Comparison of ENCODE assay signal across 26 mouse cellular contexts in the genomic region with DNA sequence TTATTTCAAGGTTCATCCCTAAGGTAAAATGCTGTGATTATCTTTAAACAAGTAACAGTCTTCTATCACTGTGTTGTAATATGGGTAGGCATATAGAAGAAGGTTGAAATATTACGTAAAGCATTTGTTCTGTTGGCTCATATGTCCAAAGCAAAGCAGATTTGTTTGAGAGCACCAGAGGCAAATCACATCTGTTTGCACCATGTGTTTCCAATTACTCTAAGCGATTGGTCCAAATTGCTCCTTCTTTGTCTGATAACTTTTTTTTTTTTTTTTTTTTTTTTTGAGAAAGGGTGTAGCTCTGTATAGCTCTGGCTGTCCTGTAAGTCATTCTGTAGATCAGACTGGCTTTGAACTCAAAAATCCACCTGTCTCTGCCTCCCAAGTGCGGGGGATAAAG.
DNase-seq lines count a peak whose midpoint lies in the region; ATAC-seq and TF ChIP-seq lines count a peak whose summit lies in the region.
"Had no signal": no experiment of that assay in that cellular context is flagged by ENCODE, and none has a peak within 500 bp of the region (broad histone marks: within the 10 kb centered on the region; RNA-seq: fewer than 3 reads in every experiment).

No protein-coding gene starts in this region.

- H3K4me3 ChIP-seq in limb, embryonic 11.5 days (ENCODE audit: low read depth, low read length), result no peak overlapping the region
- no peak overlapping the region for H3K4me3 ChIP-seq in limb, embryonic 10.5 days
- H3K4me3 ChIP-seq in embryonic facial prominence, embryonic 14.5 days (ENCODE audit: low read depth, low read length), result no peak overlapping the region
- no peak overlapping the region for H3K4me3 ChIP-seq in limb, embryonic 12.5 days (replicated peaks)
- H3K4me3 ChIP-seq in hindbrain, postnatal 0 days (ENCODE audit: low read length), result no peak overlapping the region
- H3K4me3 ChIP-seq: embryonic facial prominence, embryonic 13.5 days; forebrain, embryonic 10.5 days; forebrain, embryonic 13.5 days; gastrocnemius, adult 2 months; hindbrain, embryonic 12.5 days; hindbrain, embryonic 15.5 days had no signal

- WGBS in limb, embryonic 11.5 days, result 34% methylated on average over 3 of the region's 3 CpGs
- WGBS in limb, embryonic 10.5 days, result 35% methylated on average over 3 of the region's 3 CpGs
- 39% methylated on average over 3 of the region's 3 CpGs for WGBS in embryonic facial prominence, embryonic 14.5 days
- 28% methylated on average over 3 of the region's 3 CpGs for WGBS in limb, embryonic 12.5 days
- 87% methylated on average over 3 of the region's 3 CpGs for WGBS in hindbrain, postnatal 0 days

- H3K9ac ChIP-seq in limb, embryonic 11.5 days (ENCODE audit: low read length), result no peak overlapping the region
- no peak overlapping the region for H3K9ac ChIP-seq in embryonic facial prominence, embryonic 14.5 days (ENCODE audit: low read depth, low read length)
- no peak overlapping the region for H3K9ac ChIP-seq in limb, embryonic 12.5 days (replicated peaks)
- no peak overlapping the region for H3K9ac ChIP-seq in hindbrain, postnatal 0 days (replicated peaks; ENCODE audit: low read length)
- H3K9ac ChIP-seq: embryonic facial prominence, embryonic 13.5 days; forebrain, embryonic 13.5 days; hindbrain, embryonic 12.5 days; hindbrain, embryonic 15.5 days had no signal

- H3K36me3 ChIP-seq in limb, embryonic 11.5 days (ENCODE audit: control insufficient read depth, insufficient read depth, low read length), result no peaks in the 10 kb centered on the region
- H3K36me3 ChIP-seq in limb, embryonic 10.5 days, result no peaks in the 10 kb centered on the region
- H3K36me3 ChIP-seq in embryonic facial prominence, embryonic 14.5 days (ENCODE audit: control insufficient read depth, insufficient read depth, low read length), result no peaks in the 10 kb centered on the region
- H3K36me3 ChIP-seq in limb, embryonic 12.5 days, result no peaks in the 10 kb centered on the region
- no peaks in the 10 kb centered on the region for H3K36me3 ChIP-seq in hindbrain, postnatal 0 days (ENCODE audit: insufficient read depth, low read length)
- H3K36me3 ChIP-seq: embryonic facial prominence, embryonic 13.5 days; forebrain, embryonic 10.5 days; hindbrain, embryonic 12.5 days; hindbrain, embryonic 15.5 days had no signal

- ATAC-seq in limb, embryonic 11.5 days (ENCODE audit: insufficient number of reproducible peaks, low FRiP score, low TSS enrichment, low read depth), result 0 out of 2 replicates have a peak, but pooled peaks have one; percentile 31
- no peak for ATAC-seq in embryonic facial prominence, embryonic 14.5 days (ENCODE audit: low read depth)
- peak; percentile 47; the same call in 1 of the 2 replicates for ATAC-seq in limb, embryonic 12.5 days (ENCODE audit: insufficient number of reproducible peaks, insufficient read depth, low FRiP score, low TSS enrichment, low read depth)
- no peak for ATAC-seq in monocyte, adult 5-6 weeks (replicated peaks; ENCODE audit: insufficient number of reproducible peaks, low FRiP score, low TSS enrichment, poor library complexity, severe bottlenecking)
- ATAC-seq in hindbrain, postnatal 0 days, result no peak
- ATAC-seq: CD4-positive, CD25-positive, alpha-beta regulatory T cell, adult 4 months; forebrain, embryonic 13.5 days; forebrain, embryonic 16.5 days; inflammation-experienced regulatory T-cells, adult 6 months; intestine, embryonic 16.5 days had no signal

- no peaks in the 10 kb centered on the region for H3K4me1 ChIP-seq in limb, embryonic 11.5 days (ENCODE audit: control insufficient read depth, insufficient read depth, low read length)
- no peaks in the 10 kb centered on the region for H3K4me1 ChIP-seq in limb, embryonic 10.5 days
- H3K4me1 ChIP-seq in embryonic facial prominence, embryonic 14.5 days (ENCODE audit: control insufficient read depth, insufficient read depth, low read length), result no peaks in the 10 kb centered on the region
- no peaks in the 10 kb centered on the region for H3K4me1 ChIP-seq in limb, embryonic 12.5 days (replicated peaks)
- H3K4me1 ChIP-seq in hindbrain, postnatal 0 days (ENCODE audit: insufficient read depth, low read length), result no peaks in the 10 kb centered on the region
- H3K4me1 ChIP-seq: embryonic facial prominence, embryonic 13.5 days; forebrain, embryonic 10.5 days; forebrain, embryonic 13.5 days; hindbrain, embryonic 12.5 days; hindbrain, embryonic 15.5 days had no signal

- H3K4me2 ChIP-seq in limb, embryonic 11.5 days (ENCODE audit: low read depth, severe bottlenecking), result no peak overlapping the region
- no peak overlapping the region for H3K4me2 ChIP-seq in embryonic facial prominence, embryonic 14.5 days (ENCODE audit: low read depth, low read length)
- no peak overlapping the region for H3K4me2 ChIP-seq in limb, embryonic 12.5 days
- H3K4me2 ChIP-seq in hindbrain, postnatal 0 days (ENCODE audit: low read depth, low read length), result no peak overlapping the region
- H3K4me2 ChIP-seq: embryonic facial prominence, embryonic 13.5 days; forebrain, embryonic 13.5 days; heart, embryonic 11.5 days; hindbrain, embryonic 12.5 days; hindbrain, embryonic 15.5 days had no signal

- H3K27ac ChIP-seq in limb, embryonic 11.5 days (replicated peaks; ENCODE audit: low read depth, low read length), result no peak overlapping the region
- no peak overlapping the region for H3K27ac ChIP-seq in limb, embryonic 10.5 days
- no peak overlapping the region for H3K27ac ChIP-seq in embryonic facial prominence, embryonic 14.5 days (replicated peaks; ENCODE audit: low read depth, low read length)
- no peak overlapping the region for H3K27ac ChIP-seq in limb, embryonic 12.5 days
- no peak overlapping the region for H3K27ac ChIP-seq in hindbrain, postnatal 0 days
- H3K27ac ChIP-seq: embryonic facial prominence, embryonic 13.5 days; forebrain, embryonic 10.5 days; forebrain, embryonic 13.5 days; gastrocnemius, adult 2 months; hindbrain, embryonic 12.5 days; hindbrain, embryonic 15.5 days had no signal

- H3K27me3 ChIP-seq in limb, embryonic 11.5 days (ENCODE audit: control insufficient read depth, insufficient read depth, low read length), result no peaks in the 10 kb centered on the region
- no peaks in the 10 kb centered on the region for H3K27me3 ChIP-seq in limb, embryonic 10.5 days (ENCODE audit: low read depth, poor library complexity, severe bottlenecking)
- no peaks in the 10 kb centered on the region for H3K27me3 ChIP-seq in embryonic facial prominence, embryonic 14.5 days (replicated peaks; ENCODE audit: control insufficient read depth, insufficient read depth, low read length)
- no peaks in the 10 kb centered on the region for H3K27me3 ChIP-seq in limb, embryonic 12.5 days
- no peaks in the 10 kb centered on the region for H3K27me3 ChIP-seq in hindbrain, postnatal 0 days (ENCODE audit: insufficient read depth, low read length)
- H3K27me3 ChIP-seq: embryonic facial prominence, embryonic 13.5 days; forebrain, embryonic 13.5 days; hindbrain, embryonic 12.5 days; hindbrain, embryonic 15.5 days had no signal

- TF ChIP-seq CTCF in hindbrain, postnatal 0 days (IDR thresholded peaks at IDR 0.05; ENCODE audit: low read depth), result no peak

- no peak for DNase-seq in limb, embryonic 11.5 days (ENCODE audit: low spot score)
- no peak for DNase-seq in limb, embryonic 10.5 days (ENCODE audit: low spot score)
- DNase-seq in embryonic facial prominence, embryonic 14.5 days (ENCODE audit: low spot score), result peak; percentile 53
- DNase-seq in lung, postnatal 4 days, result no peak
- DNase-seq in hindbrain, postnatal 0 days (ENCODE audit: low spot score), result no peak
- DNase-seq: adrenal gland, adult 8-10 months; adrenal gland, postnatal 25 days; cerebellum, adult 11-12 months; cerebellum, adult 8-10 months; cerebellum, postnatal 10 days; cerebellum, postnatal 36 days; gastrocnemius, adult 2 months; gastrocnemius, postnatal 14 days; heart, adult 11 months had no signal

- no peaks in the 10 kb centered on the region for H3K9me3 ChIP-seq in limb, embryonic 11.5 days (ENCODE audit: control insufficient read depth, low read length)
- no peaks in the 10 kb centered on the region for H3K9me3 ChIP-seq in limb, embryonic 10.5 days (replicated peaks)
- no peaks in the 10 kb centered on the region for H3K9me3 ChIP-seq in embryonic facial prominence, embryonic 14.5 days (ENCODE audit: control insufficient read depth, low read length)
- H3K9me3 ChIP-seq in limb, embryonic 12.5 days, result no peaks in the 10 kb centered on the region
- no peaks in the 10 kb centered on the region for H3K9me3 ChIP-seq in hindbrain, postnatal 0 days (ENCODE audit: low read length)
- H3K9me3 ChIP-seq: hindbrain, embryonic 12.5 days; hindbrain, embryonic 15.5 days had no signal

Comparison
In these comparisons a context has a peak if more than half of its experiments do, and no peak if none do; other contexts are left out.
1. ATAC-seq: peak in limb, embryonic 11.5 days (single experiment) and limb, embryonic 12.5 days (single experiment); none in embryonic facial prominence, embryonic 14.5 days (single experiment), monocyte, adult 5-6 weeks (single experiment) and hindbrain, postnatal 0 days (single experiment).